Mouse (Mus musculus) stomach, postnatal 0 days (tissue): Measurements from ENCODE around the gene Camk2n2.

ENCODE experiments used
- CTCF ChIP-seq: IDR thresholded peaks from 2 replicates; pipeline ENCODE4 v1.5.1; 2016; ENCODE audit warnings: antibody characterized with exemption, low read depth, mild to moderate bottlenecking, moderate library complexity
- EP300 ChIP-seq: optimal IDR thresholded peaks from 2 replicates; pipeline ENCODE3; 2016; ENCODE audit warnings: antibody characterized with exemption

DNA sequence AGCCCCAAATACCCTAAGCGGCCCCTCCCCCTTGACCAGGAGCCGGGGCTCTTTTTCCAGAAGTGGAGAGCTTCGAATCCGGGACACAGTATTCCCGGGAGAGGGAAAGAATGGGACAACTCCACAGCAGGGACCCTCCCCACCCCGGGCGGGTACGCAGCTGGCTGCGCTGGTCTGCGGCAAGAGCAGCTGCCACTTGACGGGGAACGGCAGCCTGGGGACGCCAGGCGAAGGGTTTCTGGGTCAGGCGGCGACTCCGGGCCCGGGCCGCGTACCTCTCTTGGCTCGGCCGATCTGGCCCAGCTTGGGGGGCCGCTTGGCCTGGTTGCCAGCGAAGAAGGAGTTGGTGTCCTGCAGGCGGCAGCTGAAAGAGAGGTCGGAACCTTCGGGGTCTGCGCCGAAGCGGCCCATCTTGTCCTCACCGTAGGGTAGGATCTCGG is 316 bp downstream of the Camk2n2 start:
- TF ChIP-seq CTCF (no peak), EP300 (no peak)
